Mouse (Mus musculus) ES-E14 (cell line): ENCODE results near the gene Spata7. TPM values are rescaled to one million over a fixed set of nuclear protein-coding genes. Genes with fewer than 3 reads are reported as not detected.

Experiments
- DNase-seq: peaks from one replicate; pipeline ENCODE4 v3.0.0-alpha.2; 2013; ENCODE audit warnings: low read depth, low spot score
- H3K27ac ChIP-seq: 2 replicates; pipeline ENCODE4 v1.5.1; 2012; ENCODE audit warnings: low read depth, mild to moderate bottlenecking, low read length, moderate library complexity, mixed read lengths; ENCODE audit not compliant: poor library complexity, insufficient read depth, severe bottlenecking
- H3K36me3 ChIP-seq: 2 replicates; pipeline ENCODE4 v1.6.1; 2012; ENCODE audit warnings: mild to moderate bottlenecking, low read length, moderate library complexity, mixed read lengths; ENCODE audit not compliant: control insufficient read depth, poor library complexity, insufficient read depth, severe bottlenecking
- H3K4me1 ChIP-seq, 2 experiments: fragments of 150-350 bp in 1 of 2; sonication (generic) in 1 of 2; 2 replicates each; pipeline ENCODE4 v1.6.1; 2012; ENCODE audit warnings: low read length in 2 of 2, mild to moderate bottlenecking in 1 of 2, mixed read lengths in 1 of 2; ENCODE audit not compliant: control insufficient read depth in 2 of 2, insufficient read depth in 2 of 2, poor library complexity in 1 of 2
- H3K4me3 ChIP-seq, 2 experiments: fragments of 150-350 bp in 1 of 2; sonication (generic) in 1 of 2; 2 replicates each; pipeline ENCODE4 v1.5.1; 2012; ENCODE audit warnings: low read length in 2 of 2, low read depth in 1 of 2, mild to moderate bottlenecking in 1 of 2, mixed read lengths in 1 of 2; ENCODE audit not compliant: insufficient read depth in 1 of 2, poor library complexity in 1 of 2, severe bottlenecking in 1 of 2
- H3K9ac ChIP-seq: 2 replicates; pipeline ENCODE4 v1.6.1; 2012; ENCODE audit warnings: low read depth, mild to moderate bottlenecking, low read length, mixed read lengths; ENCODE audit not compliant: poor library complexity, insufficient read depth, severe bottlenecking
- H3K9me3 ChIP-seq: fragments of 150-350 bp; sonication (generic); 2 replicates; pipeline ENCODE4 v1.6.1; 2012; ENCODE audit warnings: low read depth, mild to moderate bottlenecking, low read length; ENCODE audit not compliant: control insufficient read depth, insufficient read depth
- CHD2 ChIP-seq: IDR thresholded peaks from 2 replicates; pipeline ENCODE4 v1.6.1; 2014; ENCODE audit warnings: mild to moderate bottlenecking, low read depth, low read length, inconsistent platforms
- HCFC1 ChIP-seq: IDR thresholded peaks from 2 replicates; pipeline ENCODE4 v1.6.1; 2012; ENCODE audit warnings: low read length, inconsistent platforms, borderline replicate concordance; ENCODE audit not compliant: insufficient read depth
- MAFK ChIP-seq: IDR thresholded peaks from 2 replicates; pipeline ENCODE4 v1.6.1; 2014; ENCODE audit warnings: mild to moderate bottlenecking, low read depth, low read length, inconsistent platforms; ENCODE audit not compliant: insufficient read depth
- ZC3H11A ChIP-seq: IDR thresholded peaks from 2 replicates; pipeline ENCODE4 v1.6.1; 2012; ENCODE audit warnings: low read depth, mild to moderate bottlenecking, inconsistent platforms, low read length, borderline replicate concordance
- ZNF384 ChIP-seq: IDR thresholded peaks from 2 replicates; pipeline ENCODE4 v1.6.1; 2012; ENCODE audit warnings: low read depth, low read length, inconsistent platforms
- in situ Hi-C, 2 experiments: fragments of 600-800 bp; cut with MboI; formaldehyde crosslinking; loops; one replicate each; pipeline ENCODE4 v1.15.1; 2025; ENCODE audit warnings: low sequenced_read_pairs in 2 of 2, inconsistent platforms in 1 of 2; ENCODE audit not compliant: unreplicated experiment in 2 of 2
- total RNA-seq: library from RNA; depleted of rRNA; stranded (reverse); fragments of 300-350 nt; gene quantifications from 2 replicates; pipeline ENCODE4 v1.2.3, GENCODE M21; 2012

Spata7 gene
- total RNA-seq, 1 experiment: 11.2 TPM

DNA sequence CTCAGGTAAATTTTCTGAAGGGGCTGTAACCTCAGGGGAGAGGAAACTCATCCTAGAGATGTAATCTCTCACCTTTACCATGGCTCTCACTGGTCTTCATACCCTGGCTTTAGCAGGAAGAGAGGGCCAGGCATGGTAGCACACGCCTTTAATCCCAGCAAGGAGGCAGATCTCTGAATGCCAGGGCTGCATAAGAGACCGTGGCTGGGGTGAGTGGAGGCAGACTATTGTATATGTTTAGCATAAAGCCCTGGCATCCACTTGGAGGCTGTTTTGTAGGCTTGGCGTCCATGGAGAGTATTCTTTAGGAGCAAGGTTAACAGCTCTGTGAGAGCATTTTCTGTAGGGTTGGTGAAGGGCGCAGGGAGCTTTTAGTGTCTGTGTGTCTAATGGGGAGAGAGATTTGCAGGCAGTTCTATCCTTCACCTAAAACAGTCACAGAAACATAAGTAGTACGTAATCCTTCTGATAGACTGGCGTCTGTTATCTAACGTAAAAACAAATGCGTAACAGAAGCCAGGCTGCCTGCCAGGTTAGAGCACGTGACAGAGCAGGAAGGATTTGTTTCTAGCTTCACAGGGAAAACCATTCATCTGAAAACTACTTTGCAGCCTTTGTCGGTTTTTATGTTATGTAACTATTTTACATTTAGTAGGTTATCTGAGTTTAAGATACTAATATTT, 40.3 kb downstream of the Spata7 start:
- TF ChIP-seq ZC3H11A (no peak), HCFC1 (no peak), ZNF384 (no peak)
- Histone ChIP-seq H3K4me1 (no peaks in the 10 kb centered on the region), H3K4me3 (no peak overlapping the region), H3K9me3 (no peaks in the 10 kb centered on the region), H3K27ac (no peak overlapping the region), H3K9ac (no peak overlapping the region), H3K36me3 (no peaks in the 10 kb centered on the region)
- DNase-seq: no peak
- in situ Hi-C loops: no loop called here

- no peak for DNase-seq
- in situ Hi-C loops: no loop called here
- H3K36me3 ChIP-seq: no peaks in the 10 kb centered on the region
- no peaks in the 10 kb centered on the region for H3K9me3 ChIP-seq
- no peak overlapping the region for H3K27ac ChIP-seq
- H3K4me1 ChIP-seq: no peaks in the 10 kb centered on the region
- no peak overlapping the region for H3K4me3 ChIP-seq
- H3K9ac ChIP-seq: no peak overlapping the region
- TF ChIP-seq MAFK (no peak), HCFC1 (no peak), ZNF384 (no peak), ZC3H11A (no peak), CHD2 (no peak)
Observed at GRCm38 (mm10) chr12:98669086-98669485, 41.1 kb downstream of the Spata7 start.

GRCm38 (mm10) chr12:98669864-98670263, 41.9 kb downstream of the Spata7 start:
- Histone ChIP-seq H3K4me1 (no peaks in the 10 kb centered on the region), H3K36me3 (no peaks in the 10 kb centered on the region), H3K4me3 (no peak overlapping the region), H3K9me3 (no peaks in the 10 kb centered on the region), H3K9ac (no peak overlapping the region), H3K27ac (no peak overlapping the region)
- DNase-seq: no peak
- in situ Hi-C loops: no loop called here
- TF ChIP-seq ZNF384 (no peak), CHD2 (no peak), HCFC1 (no peak), ZC3H11A (no peak), MAFK (no peak)

DNA sequence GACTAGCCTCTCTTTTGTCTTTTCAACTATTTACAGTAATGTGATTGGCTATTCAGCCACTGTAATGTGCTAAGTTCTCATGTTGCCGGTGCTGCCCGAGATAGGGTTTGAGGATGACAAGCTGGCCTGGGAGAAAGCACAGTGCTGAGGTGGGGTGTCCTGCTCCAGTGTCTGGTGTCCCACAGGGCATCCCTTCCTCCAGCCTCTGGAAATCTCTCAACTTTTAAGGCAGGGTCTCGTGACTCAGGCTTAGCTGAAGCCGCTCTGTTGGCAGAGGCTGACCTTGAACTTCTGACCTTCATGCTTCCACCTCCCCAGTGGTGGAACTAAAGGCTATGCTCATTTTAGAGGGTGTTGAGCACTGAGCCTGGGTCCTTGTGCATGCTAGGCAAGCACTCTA, 42.5 kb downstream of the Spata7 start:
- Histone ChIP-seq H3K36me3 (no peaks in the 10 kb centered on the region), H3K9ac (no peak overlapping the region), H3K27ac (no peak overlapping the region), H3K4me1 (no peaks in the 10 kb centered on the region), H3K9me3 (no peaks in the 10 kb centered on the region), H3K4me3 (no peak overlapping the region)
- no peak for TF ChIP-seq ZNF384
- TF ChIP-seq MAFK: no peak
- TF ChIP-seq CHD2: no peak
- TF ChIP-seq HCFC1: no peak
- no peak for TF ChIP-seq ZC3H11A
- in situ Hi-C loops: no loop called here
- no peak for DNase-seq

GRCm38 (mm10) chr12:98673879-98674278, 45.9 kb downstream of the Spata7 start:
- Histone ChIP-seq H3K36me3 (peaks cover 4% of the 10 kb centered on the region; the same call in 1 of the 2 replicates), H3K4me3 (no peak overlapping the region), H3K9me3 (no peaks in the 10 kb centered on the region), H3K27ac (no peak overlapping the region), H3K9ac (no peak overlapping the region), H3K4me1 (0 out of 4 replicates have a peak, but pooled peaks cover 0 to 2% of the 10 kb centered on the region in 2 experiments)
- in situ Hi-C loops: no loop called here
- DNase-seq: no peak
- TF ChIP-seq ZNF384: no peak
- TF ChIP-seq ZC3H11A: no peak
- TF ChIP-seq CHD2: no peak
- no peak for TF ChIP-seq HCFC1
- TF ChIP-seq MAFK: no peak
